8 mouse cellular contexts compared by ENCODE assay signal in genomic region chr15:81399297-81399637, GRCm38 (mm10). TPM values are rescaled to one million over a fixed set of nuclear protein-coding genes. Genes with fewer than 3 reads are reported as not detected.
DNase-seq lines count a peak whose midpoint lies in the region; ATAC-seq and TF ChIP-seq lines count a peak whose summit lies in the region.

No protein-coding gene starts in this region.

- no peak for DNase-seq in left cerebral cortex, adult 2 months (ENCODE audit: extremely low spot score in 1 of 2, low spot score in 2 of 2)
- no peak for DNase-seq in left cerebral cortex, postnatal 25 days (ENCODE audit: low spot score in 2 of 2)
- DNase-seq in embryonic facial prominence, embryonic 10.5 days (ENCODE audit: low spot score) = no peak
- DNase-seq in adrenal gland, postnatal 10 days = no peak
- no peak for DNase-seq in left cerebral cortex, adult 18-20 months (ENCODE audit: low spot score in 2 of 2)
- no peak for DNase-seq in layer of hippocampus, postnatal 25 days (ENCODE audit: extremely low spot score in 1 of 2, low spot score in 1 of 2)

- TF ChIP-seq CTCF in left cerebral cortex, adult 2 months (IDR thresholded peaks at IDR 0.05) = no peak

- ATAC-seq in intestine, embryonic 15.5 days = peak; percentile 65
- ATAC-seq in neural tube, embryonic 13.5 days (ENCODE audit: low read depth) = peak; percentile 84

- peak overlapping the region; percentile 100 for H3K27ac ChIP-seq in left cerebral cortex, adult 2 months
- peak overlapping the region; percentile 98 for H3K27ac ChIP-seq in embryonic facial prominence, embryonic 10.5 days (replicated peaks)
- H3K27ac ChIP-seq in intestine, embryonic 15.5 days = peak overlapping the region; percentile 88
- H3K27ac ChIP-seq in neural tube, embryonic 13.5 days (replicated peaks) = peak overlapping the region; percentile 96

- H3K4me3 ChIP-seq in left cerebral cortex, adult 2 months = peak overlapping the region; percentile 80
- peak overlapping the region; percentile 75 for H3K4me3 ChIP-seq in embryonic facial prominence, embryonic 10.5 days
- peak overlapping the region; percentile 89 for H3K4me3 ChIP-seq in intestine, embryonic 15.5 days (replicated peaks)
- H3K4me3 ChIP-seq in neural tube, embryonic 13.5 days = peak overlapping the region; percentile 94

- peak overlapping the region; percentile 63 for H3K4me2 ChIP-seq in intestine, embryonic 15.5 days (replicated peaks)
- H3K4me2 ChIP-seq in neural tube, embryonic 13.5 days = peak overlapping the region; percentile 90

- peaks cover 29% of the 10 kb centered on the region for H3K36me3 ChIP-seq in embryonic facial prominence, embryonic 10.5 days (replicated peaks)
- H3K36me3 ChIP-seq in intestine, embryonic 15.5 days = no peaks in the 10 kb centered on the region
- no peaks in the 10 kb centered on the region for H3K36me3 ChIP-seq in neural tube, embryonic 13.5 days

- under 1% methylated on average over 21 of the region's 21 CpGs for WGBS in embryonic facial prominence, embryonic 10.5 days
- WGBS in intestine, embryonic 15.5 days = 0% methylated on average over 21 of the region's 21 CpGs
- under 1% methylated on average over 21 of the region's 21 CpGs for WGBS in neural tube, embryonic 13.5 days

- intact Hi-C loops in left cerebral cortex, adult 2 months (cut with DNase I) = no loop called here
- intact Hi-C loops in left cerebral cortex, postnatal 25 days (cut with DNase I) = no loop called here

- H3K27me3 ChIP-seq in embryonic facial prominence, embryonic 10.5 days (replicated peaks; ENCODE audit: low read depth, poor library complexity, severe bottlenecking) = no peaks in the 10 kb centered on the region
- no peaks in the 10 kb centered on the region for H3K27me3 ChIP-seq in intestine, embryonic 15.5 days (replicated peaks)
- H3K27me3 ChIP-seq in neural tube, embryonic 13.5 days = no peaks in the 10 kb centered on the region

- H3K9ac ChIP-seq in intestine, embryonic 15.5 days = peak overlapping the region; percentile 95
- peak overlapping the region; percentile 97 for H3K9ac ChIP-seq in neural tube, embryonic 13.5 days

- H3K4me1 ChIP-seq in embryonic facial prominence, embryonic 10.5 days = peaks cover 21% of the 10 kb centered on the region
- no peaks in the 10 kb centered on the region; the same call in 1 of the 2 replicates for H3K4me1 ChIP-seq in intestine, embryonic 15.5 days (replicated peaks)
- H3K4me1 ChIP-seq in neural tube, embryonic 13.5 days (replicated peaks) = peaks cover 33% of the 10 kb centered on the region

- H3K9me3 ChIP-seq in embryonic facial prominence, embryonic 10.5 days = no peaks in the 10 kb centered on the region
- no peaks in the 10 kb centered on the region for H3K9me3 ChIP-seq in intestine, embryonic 15.5 days
- H3K9me3 ChIP-seq in neural tube, embryonic 13.5 days = no peaks in the 10 kb centered on the region

RNA-seq across cellular contexts. Expression of gene St13, which starts 0.6 kb away (rescaled TPM):
- total RNA-seq in left cerebral cortex, adult 2 months (2021) = 100 to 1,000 TPM; 168 to 171 TPM
- total RNA-seq in left cerebral cortex, postnatal 25 days (2021) = 100 to 1,000 TPM; 165 TPM
- polyA plus RNA-seq in embryonic facial prominence, embryonic 10.5 days (2016; fragmentation: Nextera tagmentation; extraction: Ambion mirVana) = 231 and 233 TPM in 2 replicates
- polyA plus RNA-seq in intestine, embryonic 15.5 days (2015; fragmentation: Nextera tagmentation; extraction: Ambion mirVana) = 145 and 170 TPM in 2 replicates
- 184 and 191 TPM in 2 replicates for polyA plus RNA-seq in neural tube, embryonic 13.5 days (2015; fragmentation: Nextera tagmentation; extraction: Ambion mirVana)
- total RNA-seq in adrenal gland, postnatal 10 days (2021) = 100 to 1,000 TPM; 172 to 192 TPM
- total RNA-seq in left cerebral cortex, adult 18-20 months (2021) = 100 to 1,000 TPM; 173 to 174 TPM
- total RNA-seq in layer of hippocampus, postnatal 25 days (2021) = 100 to 1,000 TPM; 171 to 182 TPM

RNA-seq across cellular contexts. Expression of gene Xpnpep3, which starts 0.7 kb away (rescaled TPM):
- 10 to 100 TPM; 15.1 to 15.4 TPM for total RNA-seq in left cerebral cortex, adult 2 months (2021)
- 10 to 100 TPM; 13.2 to 14.9 TPM for total RNA-seq in left cerebral cortex, postnatal 25 days (2021)
- 13.6 and 14.4 TPM in 2 replicates for polyA plus RNA-seq in embryonic facial prominence, embryonic 10.5 days (2016; fragmentation: Nextera tagmentation; extraction: Ambion mirVana)
- polyA plus RNA-seq in intestine, embryonic 15.5 days (2015; fragmentation: Nextera tagmentation; extraction: Ambion mirVana) = 7.5 and 8.3 TPM in 2 replicates
- polyA plus RNA-seq in neural tube, embryonic 13.5 days (2015; fragmentation: Nextera tagmentation; extraction: Ambion mirVana) = 11.0 TPM in 2 replicates
- 10 to 100 TPM; 22.5 to 24.2 TPM for total RNA-seq in adrenal gland, postnatal 10 days (2021)
- 10 to 100 TPM; 15.0 to 16.6 TPM for total RNA-seq in left cerebral cortex, adult 18-20 months (2021)
- total RNA-seq in layer of hippocampus, postnatal 25 days (2021) = 10 to 100 TPM; 13.4 to 15.3 TPM

RNA-seq across cellular contexts. Expression of gene Dnajb7, which starts 8.8 kb away (rescaled TPM):
- total RNA-seq in left cerebral cortex, adult 2 months (2021) = not detected
- total RNA-seq in left cerebral cortex, postnatal 25 days (2021) = not detected
- 3.0 and 3.1 TPM in 2 replicates for polyA plus RNA-seq in embryonic facial prominence, embryonic 10.5 days (2016; fragmentation: Nextera tagmentation; extraction: Ambion mirVana)
- 1.6 and 1.8 TPM in 2 replicates for polyA plus RNA-seq in intestine, embryonic 15.5 days (2015; fragmentation: Nextera tagmentation; extraction: Ambion mirVana)
- 1.4 and 2.3 TPM in 2 replicates for polyA plus RNA-seq in neural tube, embryonic 13.5 days (2015; fragmentation: Nextera tagmentation; extraction: Ambion mirVana)
- total RNA-seq in adrenal gland, postnatal 10 days (2021) = not detected
- total RNA-seq in left cerebral cortex, adult 18-20 months (2021) = not detected
- not detected for total RNA-seq in layer of hippocampus, postnatal 25 days (2021)

RNA-seq across cellular contexts. Expression of gene Slc25a17, which starts 38.7 kb away (rescaled TPM):
- total RNA-seq in left cerebral cortex, adult 2 months (2021) = 10 to 100 TPM; 36.3 to 41.5 TPM
- 10 to 100 TPM; 42.1 to 43.1 TPM for total RNA-seq in left cerebral cortex, postnatal 25 days (2021)
- 83.0 and 94.0 TPM in 2 replicates for polyA plus RNA-seq in embryonic facial prominence, embryonic 10.5 days (2016; fragmentation: Nextera tagmentation; extraction: Ambion mirVana)
- 69.5 and 71.8 TPM in 2 replicates for polyA plus RNA-seq in intestine, embryonic 15.5 days (2015; fragmentation: Nextera tagmentation; extraction: Ambion mirVana)
- 130 and 149 TPM in 2 replicates for polyA plus RNA-seq in neural tube, embryonic 13.5 days (2015; fragmentation: Nextera tagmentation; extraction: Ambion mirVana)
- 100 to 1,000 TPM; 105 to 131 TPM for total RNA-seq in adrenal gland, postnatal 10 days (2021)
- total RNA-seq in left cerebral cortex, adult 18-20 months (2021) = 10 to 100 TPM; 34.5 to 39.7 TPM
- 10 to 100 TPM; 42.4 to 44.8 TPM for total RNA-seq in layer of hippocampus, postnatal 25 days (2021)
